10 mouse cellular contexts compared by ENCODE assay signal in genomic region chr4:45421519-45422260, GRCm38 (mm10). TPM values are rescaled to one million over a fixed set of nuclear protein-coding genes. Genes with fewer than 3 reads are reported as not detected.
A peak's percentile ranks its signal among the peaks of the same experiment; 100 is the strongest.
DNase-seq lines count a peak whose midpoint lies in the region; ATAC-seq and TF ChIP-seq lines count a peak whose summit lies in the region.
"Had no signal": no experiment of that assay in that cellular context is flagged by ENCODE, and none has a peak within 500 bp of the region (broad histone marks: within the 10 kb centered on the region; RNA-seq: fewer than 3 reads in every experiment).

No protein-coding gene starts in this region.

- H3K27me3 ChIP-seq in forebrain, embryonic 14.5 days (replicated peaks; ENCODE audit: control insufficient read depth, insufficient read depth, low read length) = no peaks in the 10 kb centered on the region
- no peaks in the 10 kb centered on the region for H3K27me3 ChIP-seq in limb, embryonic 10.5 days (ENCODE audit: low read depth, poor library complexity, severe bottlenecking)

- H3K4me1 ChIP-seq in forebrain, embryonic 14.5 days (ENCODE audit: control insufficient read depth, insufficient read depth, low read length) = peaks cover 39% of the 10 kb centered on the region
- peaks cover 54% of the 10 kb centered on the region for H3K4me1 ChIP-seq in limb, embryonic 10.5 days

- H3K27ac ChIP-seq in layer of hippocampus, adult 2 months = peak overlapping the region; percentile 11; the same call in 1 of the 2 replicates
- peak overlapping the region; percentile 76 for H3K27ac ChIP-seq in forebrain, embryonic 14.5 days (ENCODE audit: low read depth, low read length)
- peak overlapping the region; percentile 61; the same call in 1 of the 2 replicates for H3K27ac ChIP-seq in limb, embryonic 10.5 days

- ATAC-seq in forebrain, embryonic 14.5 days = no peak
- ATAC-seq in erythroid progenitor cell, adult 5-6 weeks (replicated peaks; ENCODE audit: low FRiP score, poor library complexity, severe bottlenecking) = no peak

- H3K9me3 ChIP-seq in forebrain, embryonic 14.5 days (replicated peaks; ENCODE audit: control insufficient read depth, low read length) = no peaks in the 10 kb centered on the region
- no peaks in the 10 kb centered on the region for H3K9me3 ChIP-seq in limb, embryonic 10.5 days (replicated peaks)
- H3K9me3 ChIP-seq: G1E had no signal

- WGBS in forebrain, embryonic 14.5 days = 63% methylated on average over 11 of the region's 11 CpGs
- WGBS in limb, embryonic 10.5 days = 82% methylated on average over 11 of the region's 11 CpGs

- H3K36me3 ChIP-seq in forebrain, embryonic 14.5 days (ENCODE audit: control insufficient read depth, insufficient read depth, low read length) = peaks cover 10% of the 10 kb centered on the region; the same call in 1 of the 2 replicates
- H3K36me3 ChIP-seq in limb, embryonic 10.5 days = peaks cover 13% of the 10 kb centered on the region
- H3K36me3 ChIP-seq: G1E had no signal

- H3K4me2 ChIP-seq in forebrain, embryonic 14.5 days (ENCODE audit: low read length) = no peak overlapping the region

- no peak for DNase-seq in layer of hippocampus, adult 2 months (ENCODE audit: low spot score in 2 of 2)
- no peak for DNase-seq in layer of hippocampus, postnatal 10 days (ENCODE audit: low spot score in 2 of 2)
- DNase-seq in ZHBTc4 (ENCODE audit: low read depth, low spot score) = peak; percentile 65
- no peak for DNase-seq in forebrain, embryonic 14.5 days (ENCODE audit: low spot score)
- DNase-seq in limb, embryonic 10.5 days (ENCODE audit: low spot score) = no peak
- DNase-seq in adrenal gland, adult 8-10 months = no peak
- no peak for DNase-seq in spleen, postnatal 4 days (ENCODE audit: low spot score in 2 of 2)
- DNase-seq: gastrocnemius, postnatal 14 days had no signal

- H3K4me3 ChIP-seq in layer of hippocampus, adult 2 months = no peak overlapping the region
- H3K4me3 ChIP-seq in forebrain, embryonic 14.5 days (ENCODE audit: low read depth, low read length) = no peak overlapping the region
- no peak overlapping the region for H3K4me3 ChIP-seq in limb, embryonic 10.5 days

- H3K9ac ChIP-seq in forebrain, embryonic 14.5 days (ENCODE audit: low read length) = peak overlapping the region; percentile 44

- TF ChIP-seq CTCF in layer of hippocampus, adult 2 months (conservative IDR thresholded peaks at IDR 0.05) = no peak

RNA-seq across cellular contexts. Expression of gene Slc25a51, which starts 13.1 kb away (rescaled TPM):
- 100 to 1,000 TPM; 141 to 144 TPM for total RNA-seq in layer of hippocampus, adult 2 months (2021)
- 100 to 1,000 TPM; 104 to 118 TPM for total RNA-seq in layer of hippocampus, postnatal 10 days (2021)
- polyA plus RNA-seq in forebrain, embryonic 14.5 days (2014; fragmentation: Nextera tagmentation; extraction: Ambion mirVana) = 82.5 and 84.3 TPM in 2 replicates
- polyA plus RNA-seq in limb, embryonic 10.5 days (2016; fragmentation: Nextera tagmentation; extraction: Ambion mirVana) = 75.6 and 85.1 TPM in 2 replicates
- total RNA-seq in adrenal gland, adult 8-10 months (2022) = 100 to 1,000 TPM; 191 to 350 (median 261) TPM
- 261 and 374 TPM in 2 replicates for total RNA-seq in erythroid progenitor cell, adult 5-6 weeks (2015; ENCODE audit: low replicate concordance)
- 263 and 320 TPM in 2 replicates for total RNA-seq in erythroid progenitor cell, adult 5-6 weeks (2017; ENCODE audit: low replicate concordance)

Comparison
In these comparisons a context has a peak if more than half of its experiments do, and no peak if none do; other contexts are left out.
1. H3K27ac ChIP-seq: peak in every context shown above with its lines; median percentile 76 in forebrain, embryonic 14.5 days; 61 in limb, embryonic 10.5 days; 11 in layer of hippocampus, adult 2 months.